Comparison of ENCODE assay signal across 9 mouse cellular contexts in the genomic region with DNA sequence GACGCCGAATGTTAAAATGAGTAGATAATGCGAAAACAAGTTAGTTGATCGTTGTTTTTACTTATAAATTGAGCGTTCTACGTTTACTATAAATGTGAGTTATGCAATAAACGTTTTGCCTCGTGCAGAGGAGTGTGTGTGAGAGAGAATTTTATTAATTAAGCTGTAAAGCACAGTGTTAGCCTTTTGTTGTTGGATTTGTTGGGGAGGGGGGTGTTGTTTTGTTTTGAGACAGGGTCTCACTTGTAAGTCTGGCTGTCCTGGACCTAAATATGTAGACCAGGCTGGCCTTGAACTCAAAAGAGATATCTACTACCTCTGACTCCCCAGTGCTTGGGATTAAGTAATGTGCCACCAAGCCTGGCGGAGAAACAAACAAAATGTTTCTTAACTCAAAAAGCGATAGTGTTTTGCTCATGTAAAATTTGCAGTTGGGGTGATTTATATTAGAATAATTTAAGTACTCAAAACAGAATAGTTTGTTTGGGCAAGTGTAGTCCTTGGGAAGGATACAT. TPM values are rescaled to one million over a fixed set of nuclear protein-coding genes. Genes with fewer than 3 reads are reported as not detected.
DNase-seq lines count a peak whose midpoint lies in the region; ATAC-seq and TF ChIP-seq lines count a peak whose summit lies in the region.
"Had no signal": no experiment of that assay in that cellular context is flagged by ENCODE, and none has a peak within 500 bp of the region (broad histone marks: within the 10 kb centered on the region; RNA-seq: fewer than 3 reads in every experiment).

No protein-coding gene starts in this region.

- no peaks in the 10 kb centered on the region for H3K36me3 ChIP-seq in kidney, adult 2 months (ENCODE audit: control insufficient read depth, insufficient read depth, low read length)
- H3K36me3 ChIP-seq in hindbrain, embryonic 13.5 days = 0 out of 2 replicates have a peak, but pooled peaks cover 3% of the 10 kb centered on the region
- 0 out of 2 replicates have a peak, but pooled peaks cover 3% of the 10 kb centered on the region for H3K36me3 ChIP-seq in midbrain, embryonic 11.5 days (ENCODE audit: control insufficient read depth, insufficient read depth, low read length)

- TF ChIP-seq CTCF in kidney, adult 2 months (conservative IDR thresholded peaks at IDR 0.05; ENCODE audit: insufficient read depth, insufficient read length, low read depth, low read length) = no peak
- no peak for TF ChIP-seq CTCF in bone marrow, adult 2 months (IDR thresholded peaks at IDR 0.05; ENCODE audit: control insufficient read depth, insufficient read depth, low read length)

- intact Hi-C loops in gastrocnemius, postnatal 14 days (cut with DNase I; ENCODE audit: low total_unique reads) = no loop called here
- intact Hi-C loops in left cerebral cortex, postnatal 10 days (cut with DNase I) = no loop called here

- peaks cover 7% of the 10 kb centered on the region; the same call in 1 of the 2 replicates for H3K4me1 ChIP-seq in kidney, adult 2 months (ENCODE audit: control insufficient read depth, insufficient read depth, low read length)
- H3K4me1 ChIP-seq in bone marrow, adult 2 months (ENCODE audit: control insufficient read depth, insufficient read depth, low read length) = peaks cover 2% of the 10 kb centered on the region; the same call in 1 of the 2 replicates
- peaks cover 52% of the 10 kb centered on the region for H3K4me1 ChIP-seq in hindbrain, embryonic 13.5 days (replicated peaks)
- H3K4me1 ChIP-seq in midbrain, embryonic 11.5 days (ENCODE audit: control insufficient read depth, insufficient read depth, low read length) = peaks cover 9% of the 10 kb centered on the region

- peak overlapping the region; percentile 84 for H3K4me3 ChIP-seq in kidney, adult 2 months (ENCODE audit: insufficient read depth, low read depth, low read length)
- peak overlapping the region; percentile 95 for H3K4me3 ChIP-seq in bone marrow, adult 2 months (replicated peaks; ENCODE audit: control insufficient read depth, low read depth, low read length)
- peak overlapping the region; percentile 92 for H3K4me3 ChIP-seq in hindbrain, embryonic 13.5 days
- peak overlapping the region; percentile 93 for H3K4me3 ChIP-seq in midbrain, embryonic 11.5 days (ENCODE audit: low read depth, low read length)

- WGBS in kidney, adult 2 months = 8% methylated on average over 10 of the region's 10 CpGs
- 10% methylated on average over 10 of the region's 10 CpGs for WGBS in bone marrow, adult 2 months
- 12% methylated on average over 10 of the region's 10 CpGs for WGBS in hindbrain, embryonic 13.5 days
- 8% methylated on average over 10 of the region's 10 CpGs for WGBS in midbrain, embryonic 11.5 days

- H3K4me2 ChIP-seq in hindbrain, embryonic 13.5 days = peak overlapping the region; percentile 84
- peak overlapping the region; percentile 69 for H3K4me2 ChIP-seq in midbrain, embryonic 11.5 days

- H3K27me3 ChIP-seq in kidney, adult 2 months (replicated peaks; ENCODE audit: control insufficient read depth, insufficient read depth, low read length) = no peaks in the 10 kb centered on the region
- H3K27me3 ChIP-seq in hindbrain, embryonic 13.5 days = no peaks in the 10 kb centered on the region
- no peaks in the 10 kb centered on the region for H3K27me3 ChIP-seq in midbrain, embryonic 11.5 days (ENCODE audit: control insufficient read depth, insufficient read depth, low read length)

- TF ChIP-seq POLR2A in kidney, adult 2 months (IDR thresholded peaks at IDR 0.05; ENCODE audit: low read depth, low read length) = no peak
- no peak for TF ChIP-seq POLR2A in bone marrow, adult 2 months (IDR thresholded peaks at IDR 0.05; ENCODE audit: borderline replicate concordance, control insufficient read depth, low read depth, low read length)

- ATAC-seq in hindbrain, embryonic 13.5 days (ENCODE audit: low FRiP score) = no peak
- ATAC-seq in midbrain, embryonic 11.5 days (ENCODE audit: low FRiP score) = no peak

- H3K27ac ChIP-seq in kidney, adult 2 months (ENCODE audit: insufficient read depth, low read depth, low read length) = no peak overlapping the region
- H3K27ac ChIP-seq in bone marrow, adult 2 months (ENCODE audit: control insufficient read depth, insufficient read depth, low read depth, low read length, poor library complexity) = no peak overlapping the region
- H3K27ac ChIP-seq in hindbrain, embryonic 13.5 days = no peak overlapping the region
- no peak overlapping the region for H3K27ac ChIP-seq in midbrain, embryonic 11.5 days (ENCODE audit: low read depth, low read length)

- no peak for DNase-seq in kidney, adult 2 months
- DNase-seq in kidney, adult 11 months = no peak
- DNase-seq in midbrain, embryonic 11.5 days (ENCODE audit: low spot score, missing footprints) = peak; percentile 86
- DNase-seq in gastrocnemius, postnatal 14 days = no peak
- DNase-seq in frontal cortex, postnatal 25 days (ENCODE audit: low spot score in 2 of 2) = no peak
- DNase-seq in left cerebral cortex, postnatal 10 days (ENCODE audit: extremely low spot score in 1 of 2, low spot score in 2 of 2) = no peak

- H3K9me3 ChIP-seq in hindbrain, embryonic 13.5 days = no peaks in the 10 kb centered on the region
- no peaks in the 10 kb centered on the region for H3K9me3 ChIP-seq in midbrain, embryonic 11.5 days (ENCODE audit: control insufficient read depth, low read length)

- H3K9ac ChIP-seq in hindbrain, embryonic 13.5 days = peak overlapping the region; percentile 91
- peak overlapping the region; percentile 95 for H3K9ac ChIP-seq in midbrain, embryonic 11.5 days (ENCODE audit: low read length)

RNA-seq across cellular contexts. Expression of a gene that starts 1.3 kb away (rescaled TPM):
- polyA plus RNA-seq in kidney, adult 2 months (2012; rRNA removed) = 12.7 and 14.7 TPM in 2 replicates
- polyA plus RNA-seq in bone marrow, adult 2 months (2011; ENCODE audit: insufficient read depth, insufficient read length, low replicate concordance, missing spikeins) = 17.1 and 23.9 TPM in 2 replicates
- 113 and 124 TPM in 2 replicates for polyA plus RNA-seq in hindbrain, embryonic 13.5 days (2015; fragmentation: Nextera tagmentation; extraction: Ambion mirVana)
- polyA plus RNA-seq in midbrain, embryonic 11.5 days (2014; fragmentation: Nextera tagmentation; extraction: Ambion mirVana) = 89.6 and 94.7 TPM in 2 replicates
- total RNA-seq in gastrocnemius, postnatal 14 days (2021) = 10 to 100 TPM; 18.5 to 23.0 TPM
- 10 to 100 TPM; 43.6 to 51.7 TPM for total RNA-seq in left cerebral cortex, postnatal 10 days (2021)

RNA-seq across cellular contexts. Expression of a gene that starts 46.0 kb away (rescaled TPM):
- polyA plus RNA-seq in kidney, adult 2 months (2012; rRNA removed) = 67.8 and 81.0 TPM in 2 replicates
- 4.1 and 11.2 TPM in 2 replicates for polyA plus RNA-seq in bone marrow, adult 2 months (2011; ENCODE audit: insufficient read depth, insufficient read length, low replicate concordance, missing spikeins)
- 0.09 TPM in 1 of 2 replicates, not detected in the other for polyA plus RNA-seq in hindbrain, embryonic 13.5 days (2015; fragmentation: Nextera tagmentation; extraction: Ambion mirVana)
- polyA plus RNA-seq in midbrain, embryonic 11.5 days (2014; fragmentation: Nextera tagmentation; extraction: Ambion mirVana) = 0.12 and 0.50 TPM in 2 replicates
- not detected for total RNA-seq in gastrocnemius, postnatal 14 days (2021)
- total RNA-seq in left cerebral cortex, postnatal 10 days (2021) = under 1 TPM in 1 of 2 experiments, not detected in 1; 0.26 TPM
- polyA plus RNA-seq: urinary bladder, adult 2 months had no signal
